Mouse (Mus musculus) hindbrain, postnatal 0 days (tissue): ENCODE measurements around the gene Hivep2. TPM values are rescaled to one million over a fixed set of nuclear protein-coding genes. Genes with fewer than 3 reads are reported as not detected.

Source experiments
- ATAC-seq: fragments of 200-750 bp; cut with Nextera tagmentation; 2 replicates; pipeline ENCODE4 v1.8.0; 2017; ENCODE audit warnings: mild to moderate bottlenecking, moderate TSS enrichment, moderate library complexity
- DNase-seq: peaks from one replicate; pipeline ENCODE4 v3.0.0-alpha.2; 2015; ENCODE audit warnings: low spot score
- H3K27ac ChIP-seq: fragments of 300-500 bp; sonication (generic); 2 replicates; pipeline ENCODE4 v1.5.1; 2014; ENCODE audit warnings: mild to moderate bottlenecking
- H3K27me3 ChIP-seq: fragments of 300-500 bp; sonication (generic); 2 replicates; pipeline ENCODE4 v1.6.1; 2014; ENCODE audit warnings: low read length, mixed read lengths; ENCODE audit not compliant: insufficient read depth
- H3K36me3 ChIP-seq: fragments of 300-500 bp; sonication (generic); 2 replicates; pipeline ENCODE4 v1.6.1; 2014; ENCODE audit warnings: low read length, mixed read lengths; ENCODE audit not compliant: insufficient read depth
- H3K4me1 ChIP-seq: fragments of 300-500 bp; sonication (generic); 2 replicates; pipeline ENCODE4 v1.6.1; 2014; ENCODE audit warnings: antibody characterized with exemption, low read length, mixed read lengths; ENCODE audit not compliant: insufficient read depth
- H3K4me2 ChIP-seq: fragments of 300-500 bp; sonication (generic); 2 replicates; pipeline ENCODE4 v1.6.1; 2014; ENCODE audit warnings: low read depth, mild to moderate bottlenecking, low read length, moderate library complexity, mixed read lengths
- H3K4me3 ChIP-seq: fragments of 300-500 bp; sonication (generic); 2 replicates; pipeline ENCODE4 v1.5.1; 2014; ENCODE audit warnings: low read length
- H3K9ac ChIP-seq: fragments of 300-500 bp; sonication (generic); replicated peaks from 2 replicates; pipeline ENCODE4 v1.6.1; 2014; ENCODE audit warnings: mild to moderate bottlenecking, low read length, moderate library complexity, mixed read lengths
- H3K9me3 ChIP-seq: fragments of 300-500 bp; sonication (generic); 2 replicates; pipeline ENCODE4 v1.6.1; 2016; ENCODE audit warnings: low read length, mixed read lengths
- CTCF ChIP-seq: IDR thresholded peaks from 2 replicates; pipeline ENCODE4 v1.5.1; 2016; ENCODE audit warnings: antibody characterized with exemption, control low read depth, low read depth
- WGBS: fragments of 180-500 bp; shearing (Covaris S2); extraction: QIAGEN DNeasy Blood & Tissue Kit; methylation state at CpG from one replicate; pipeline ENCODE4 v1.1.7; 2014; 5-methylcytosine and 5-hydroxymethylcytosine counted together
- polyA plus RNA-seq: library from polyadenylated mRNA; unstranded; fragments of >200 nt; fragmentation: Nextera tagmentation; extraction: Ambion mirVana; gene quantifications from 2 replicates; pipeline ENCODE4 v1.2.1, GENCODE M21; 2015
- total RNA-seq: library from RNA; depleted of rRNA; stranded (reverse); fragments of >200 nt; gene quantifications from 2 replicates; pipeline ENCODE4 v1.2.3, GENCODE M21; 2014

Gene Hivep2
- total and polyA plus RNA-seq, 2 experiments from 2014 or later, result 13.6 to 43.5 TPM

DNA sequence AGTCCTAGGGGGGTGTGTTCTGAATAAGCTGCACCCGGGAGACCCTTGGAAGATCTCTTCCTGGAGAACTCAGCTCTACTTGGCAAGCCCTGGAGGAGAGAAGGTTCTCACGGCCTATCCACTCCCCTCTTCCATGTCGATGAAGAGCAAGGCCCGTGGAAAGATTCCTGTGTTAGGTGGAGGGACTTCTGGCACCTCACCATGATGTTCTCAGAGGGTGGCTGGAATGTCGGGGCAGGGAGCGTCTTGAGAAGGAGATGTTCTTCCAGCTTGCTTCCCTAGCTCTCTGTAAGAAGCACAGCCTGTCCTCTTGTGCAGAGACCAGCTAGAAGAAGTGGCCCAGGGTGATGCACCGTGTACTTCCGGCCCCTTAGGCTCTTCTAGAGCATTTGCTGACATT is 134.2 kb downstream of the Hivep2 start:
- ATAC-seq (no peak), DNase-seq (no peak)
- Histone ChIP-seq H3K4me3 (no peak overlapping the region), H3K36me3 (no peaks in the 10 kb centered on the region), H3K9me3 (no peaks in the 10 kb centered on the region), H3K4me2 (no peak overlapping the region), H3K27me3 (no peaks in the 10 kb centered on the region), H3K4me1 (no peaks in the 10 kb centered on the region), H3K9ac (no peak overlapping the region), H3K27ac (no peak overlapping the region)
- TF ChIP-seq CTCF, result no peak
- WGBS, result 86% methylated on average over 8 of the region's 8 CpGs

DNA sequence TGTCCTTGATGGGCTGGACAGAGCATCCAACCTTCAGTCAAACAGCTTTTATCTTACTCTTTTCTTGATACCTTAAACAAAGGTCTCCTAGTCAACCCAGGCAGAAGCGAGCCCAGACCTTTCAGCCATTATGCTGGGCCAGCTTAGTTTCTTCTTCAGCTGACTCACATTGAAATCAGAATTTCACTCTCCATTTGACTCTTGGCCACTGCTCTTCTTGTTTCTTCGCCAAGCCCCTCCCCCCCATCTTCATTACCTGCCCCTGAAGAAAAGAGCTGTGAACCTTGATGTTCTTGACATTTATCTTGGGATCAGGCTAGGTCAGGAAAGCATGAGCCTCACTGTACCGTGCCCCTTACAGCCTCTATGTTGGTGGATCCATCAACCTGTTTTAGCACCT is 135.0 kb downstream of the Hivep2 start:
- H3K27me3 ChIP-seq, result no peaks in the 10 kb centered on the region
- no peaks in the 10 kb centered on the region for H3K36me3 ChIP-seq
- no peaks in the 10 kb centered on the region for H3K9me3 ChIP-seq
- H3K27ac ChIP-seq, result no peak overlapping the region
- no peak overlapping the region for H3K4me2 ChIP-seq
- no peaks in the 10 kb centered on the region for H3K4me1 ChIP-seq
- no peak for ATAC-seq
- DNase-seq, result no peak
- H3K9ac ChIP-seq, result no peak overlapping the region
- no peak for TF ChIP-seq CTCF
- H3K4me3 ChIP-seq, result no peak overlapping the region
- 77% methylated on average over 3 of the region's 3 CpGs for WGBS

DNA sequence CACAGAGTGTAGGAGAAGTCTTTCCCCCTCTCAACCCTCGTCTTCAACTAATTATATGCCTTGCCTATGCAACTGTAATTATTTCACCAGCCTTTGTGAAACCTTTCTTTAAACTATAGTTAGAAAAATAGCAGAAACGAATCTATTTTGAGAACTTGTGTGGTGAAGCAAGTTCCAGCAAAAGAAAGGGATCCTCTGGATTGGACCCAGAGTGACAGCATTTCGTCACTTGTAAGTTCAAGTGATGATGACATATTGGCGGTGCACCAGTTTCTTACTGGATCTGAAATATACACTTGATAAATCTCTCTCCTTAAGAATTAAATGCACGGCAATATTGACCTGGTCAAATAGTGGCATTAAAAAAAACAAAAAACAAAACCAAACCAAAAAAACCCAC is 136.1 kb downstream of the Hivep2 start:
- Histone ChIP-seq H3K9me3 (no peaks in the 10 kb centered on the region), H3K27me3 (no peaks in the 10 kb centered on the region), H3K9ac (no peak overlapping the region), H3K4me2 (no peak overlapping the region), H3K36me3 (no peaks in the 10 kb centered on the region), H3K4me1 (no peaks in the 10 kb centered on the region), H3K4me3 (no peak overlapping the region), H3K27ac (no peak overlapping the region)
- ATAC-seq (no peak), DNase-seq (no peak)
- 90% methylated on average over 5 of the region's 5 CpGs for WGBS
- no peak for TF ChIP-seq CTCF

DNA sequence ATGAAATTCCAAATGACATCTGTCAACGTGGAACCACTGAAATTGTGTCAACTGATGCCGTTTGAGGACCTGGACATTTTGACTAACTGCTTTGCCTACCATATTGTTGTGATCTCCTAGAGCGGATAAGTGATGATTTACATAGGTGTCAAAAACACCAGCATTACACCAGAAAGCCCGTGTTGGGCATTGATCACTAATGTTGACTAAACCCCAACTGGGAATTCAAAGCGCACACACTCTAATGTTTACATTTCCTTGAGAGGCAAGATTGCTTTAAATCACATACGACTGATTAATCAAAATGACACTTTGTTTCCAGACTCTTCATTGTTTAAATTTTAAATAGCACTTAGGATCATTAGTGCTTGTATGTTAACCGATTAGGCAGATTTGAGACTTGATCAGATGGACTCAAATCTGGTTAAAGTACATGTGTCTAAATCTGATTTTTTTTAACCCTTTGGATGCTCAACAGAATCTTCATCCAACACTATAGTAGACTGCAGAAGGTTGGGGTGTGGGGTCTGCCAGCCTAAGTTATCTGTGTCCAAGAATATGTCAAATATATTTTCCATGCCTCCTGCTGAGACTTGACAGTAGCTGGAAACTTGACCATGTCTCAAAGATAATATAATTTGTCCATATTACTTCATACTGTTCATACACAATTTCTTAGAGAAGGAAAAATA is 142.3 kb downstream of the Hivep2 start:
- H3K4me2 ChIP-seq, result no peak overlapping the region
- H3K27ac ChIP-seq, result no peak overlapping the region
- no peak overlapping the region for H3K9ac ChIP-seq
- WGBS, result 70% methylated on average over 7 of the region's 7 CpGs
- DNase-seq (no peak), ATAC-seq (no peak)
- H3K36me3 ChIP-seq, result no peaks in the 10 kb centered on the region
- no peaks in the 10 kb centered on the region for H3K27me3 ChIP-seq
- no peak overlapping the region for H3K4me3 ChIP-seq
- H3K9me3 ChIP-seq, result no peaks in the 10 kb centered on the region
- no peaks in the 10 kb centered on the region for H3K4me1 ChIP-seq
- no peak for TF ChIP-seq CTCF

DNA sequence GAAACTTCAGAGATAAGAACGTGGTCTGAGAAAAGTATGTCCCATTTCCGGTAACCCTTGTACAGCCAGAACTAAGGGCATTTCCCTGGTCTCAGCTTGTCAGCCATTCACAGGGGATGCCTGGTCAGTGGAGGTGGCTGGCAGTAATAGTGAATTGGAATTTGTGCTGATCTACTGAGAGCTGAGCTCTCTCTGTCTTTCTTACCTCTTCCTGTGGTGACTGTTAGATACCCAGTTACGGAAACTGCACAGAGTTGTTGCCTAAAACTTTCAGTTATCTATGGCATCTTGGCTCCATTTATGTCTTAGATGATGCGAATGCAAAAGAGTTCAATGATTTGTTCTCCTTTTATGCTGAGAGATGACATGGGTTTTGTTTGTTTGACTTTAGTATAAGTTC is 150.0 kb downstream of the Hivep2 start:
- H3K9ac ChIP-seq, result no peak overlapping the region
- H3K4me3 ChIP-seq, result no peak overlapping the region
- H3K27me3 ChIP-seq, result no peaks in the 10 kb centered on the region
- H3K4me2 ChIP-seq, result no peak overlapping the region
- TF ChIP-seq CTCF, result no peak
- H3K9me3 ChIP-seq, result no peaks in the 10 kb centered on the region
- H3K27ac ChIP-seq, result no peak overlapping the region
- no peaks in the 10 kb centered on the region for H3K4me1 ChIP-seq
- DNase-seq, result no peak
- 87% methylated on average over 4 of the region's 4 CpGs for WGBS
- no peaks in the 10 kb centered on the region for H3K36me3 ChIP-seq
- ATAC-seq, result no peak

DNA sequence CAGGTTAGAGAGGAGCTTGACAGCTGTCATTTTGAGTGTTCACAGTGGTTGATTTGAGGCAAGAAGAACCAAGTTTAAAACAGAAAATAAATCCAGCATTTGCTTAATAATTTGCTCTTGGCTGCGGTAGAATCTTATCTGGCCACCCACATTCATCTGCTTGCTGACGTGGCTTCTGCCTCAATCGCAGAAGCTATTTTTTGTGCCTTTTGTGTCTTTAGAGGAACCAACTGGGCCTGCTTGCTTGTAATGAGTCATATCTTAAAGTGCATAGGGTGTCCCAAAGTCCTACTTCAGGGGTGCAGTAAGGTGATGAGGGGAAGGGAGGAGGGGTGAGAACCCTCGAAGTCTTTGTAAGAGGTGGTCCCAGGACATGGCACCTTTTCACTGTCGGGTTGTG is 151.1 kb downstream of the Hivep2 start:
- H3K27ac ChIP-seq, result no peak overlapping the region
- no peaks in the 10 kb centered on the region for H3K9me3 ChIP-seq
- H3K36me3 ChIP-seq, result no peaks in the 10 kb centered on the region
- 92% methylated on average over 5 of the region's 5 CpGs for WGBS
- no peak for ATAC-seq
- no peak overlapping the region for H3K9ac ChIP-seq
- no peaks in the 10 kb centered on the region for H3K27me3 ChIP-seq
- H3K4me1 ChIP-seq, result no peaks in the 10 kb centered on the region
- no peak for DNase-seq
- no peak for TF ChIP-seq CTCF
- H3K4me2 ChIP-seq, result no peak overlapping the region
- no peak overlapping the region for H3K4me3 ChIP-seq

DNA sequence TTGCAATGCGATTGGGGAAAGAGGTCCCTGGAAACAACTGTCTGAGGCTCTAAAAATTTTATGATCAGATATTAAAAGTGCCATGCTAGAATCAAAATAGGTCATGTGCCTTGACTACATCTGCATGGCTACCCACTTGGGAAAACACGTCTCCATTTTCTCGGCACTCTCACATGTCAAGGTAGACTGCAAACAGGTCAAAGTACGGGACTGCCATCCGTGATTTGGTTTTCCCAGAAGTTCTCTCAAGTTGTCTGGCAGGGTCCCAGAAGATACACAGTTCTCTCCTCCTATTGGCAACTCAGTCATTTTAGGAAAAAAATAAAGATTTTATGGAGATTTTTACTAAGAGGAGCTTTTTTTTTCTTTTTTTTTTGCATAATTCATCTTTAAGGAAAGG is 153.3 kb downstream of the Hivep2 start:
- Histone ChIP-seq H3K27me3 (no peaks in the 10 kb centered on the region), H3K36me3 (no peaks in the 10 kb centered on the region), H3K4me3 (no peak overlapping the region), H3K4me1 (no peaks in the 10 kb centered on the region), H3K9me3 (no peaks in the 10 kb centered on the region), H3K9ac (no peak overlapping the region), H3K4me2 (no peak overlapping the region), H3K27ac (no peak overlapping the region)
- ATAC-seq (no peak), DNase-seq (no peak)
- TF ChIP-seq CTCF, result no peak
- WGBS, result 91% methylated on average over 5 of the region's 5 CpGs
